Mouse (Mus musculus) heart, postnatal 0 days (tissue): ENCODE measurements around the gene Oat. TPM values are rescaled to one million over a fixed set of nuclear protein-coding genes. Genes with fewer than 3 reads are reported as not detected.
A peak's percentile ranks its signal among the peaks of the same experiment; 100 is the strongest.

Experiments
- ATAC-seq: fragments of 200-750 bp; cut with Nextera tagmentation; 2 replicates; pipeline ENCODE4 v1.8.0; 2017; ENCODE audit warnings: low read depth, moderate number of reproducible peaks, moderate library complexity; ENCODE audit not compliant: insufficient read depth
- DNase-seq: peaks from one replicate; pipeline ENCODE4 v3.0.0-alpha.2; 2016; ENCODE audit warnings: low spot score
- H3K27ac ChIP-seq: fragments of 300-500 bp; sonication (generic); 2 replicates; pipeline ENCODE4 v1.5.1; 2014; ENCODE audit warnings: low read depth, mild to moderate bottlenecking
- H3K27me3 ChIP-seq: fragments of 300-500 bp; sonication (generic); 2 replicates; pipeline ENCODE4 v1.6.1; 2014; ENCODE audit warnings: low read length, mixed read lengths; ENCODE audit not compliant: control insufficient read depth, insufficient read depth
- H3K36me3 ChIP-seq: fragments of 300-500 bp; sonication (generic); replicated peaks from 2 replicates; pipeline ENCODE4 v1.6.1; 2014; ENCODE audit warnings: low read length, mixed read lengths; ENCODE audit not compliant: control insufficient read depth, insufficient read depth
- H3K4me1 ChIP-seq: fragments of 300-500 bp; sonication (generic); 2 replicates; pipeline ENCODE4 v1.6.1; 2014; ENCODE audit warnings: antibody characterized with exemption; ENCODE audit not compliant: control insufficient read depth, insufficient read depth
- H3K4me2 ChIP-seq: fragments of 300-500 bp; sonication (generic); 2 replicates; pipeline ENCODE4 v1.6.1; 2014; ENCODE audit warnings: low read depth, mild to moderate bottlenecking, low read length, moderate library complexity
- H3K4me3 ChIP-seq: fragments of 300-500 bp; sonication (generic); 2 replicates; pipeline ENCODE4 v1.5.1; 2014; ENCODE audit warnings: low read depth, low read length
- H3K9ac ChIP-seq: fragments of 300-500 bp; sonication (generic); replicated peaks from 2 replicates; pipeline ENCODE4 v1.6.1; 2014; ENCODE audit warnings: low read depth, low read length, mixed read lengths
- H3K9me3 ChIP-seq: fragments of 300-500 bp; sonication (generic); replicated peaks from 2 replicates; pipeline ENCODE4 v1.6.1; 2016; ENCODE audit warnings: low read length; ENCODE audit not compliant: control insufficient read depth
- CTCF ChIP-seq: IDR thresholded peaks from 2 replicates; pipeline ENCODE4 v1.5.1; 2016; ENCODE audit warnings: antibody characterized with exemption, control low read depth, low read depth
- EP300 ChIP-seq: IDR thresholded peaks from 2 replicates; pipeline ENCODE4 v1.6.1; 2016; ENCODE audit warnings: antibody characterized with exemption, low read depth
- WGBS: fragments of 180-500 bp; shearing (Covaris S2); extraction: QIAGEN DNeasy Blood & Tissue Kit; methylation state at CpG from one replicate; pipeline ENCODE4 v1.1.7; 2014; 5-methylcytosine and 5-hydroxymethylcytosine counted together
- polyA plus RNA-seq: library from polyadenylated mRNA; unstranded; fragments of >200 nt; fragmentation: Nextera tagmentation; extraction: Ambion mirVana; gene quantifications from 2 replicates; pipeline ENCODE4 v1.2.1, GENCODE M21; 2015
- total RNA-seq: library from RNA; depleted of rRNA; stranded (reverse); fragments of >200 nt; gene quantifications from 2 replicates; pipeline ENCODE4 v1.2.3, GENCODE M21; 2014; ENCODE audit warnings: low replicate concordance; rRNA removed

Oat gene
- total and polyA plus RNA-seq, 2 experiments from 2014 or later: 157 to 208 TPM

DNA sequence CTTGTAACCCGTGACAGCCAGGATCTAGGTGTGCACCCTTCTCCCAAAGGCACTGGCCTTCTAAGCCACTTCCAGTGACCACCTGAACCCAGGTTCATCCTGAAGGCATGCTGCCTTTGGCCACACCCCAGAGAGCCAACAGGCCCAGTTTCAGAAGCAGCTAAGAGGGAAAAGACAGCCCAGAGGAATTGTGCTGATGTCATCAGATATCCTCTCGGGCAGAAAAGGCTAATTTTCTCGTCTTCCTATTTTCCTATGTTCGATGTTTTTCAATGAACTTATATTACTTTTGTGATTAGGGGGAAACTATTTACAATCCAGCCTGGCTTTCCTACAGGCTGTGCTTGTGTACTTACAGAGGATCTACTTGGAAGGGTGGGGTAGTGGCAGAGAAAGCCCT, 35.6 kb downstream of the Oat start:
- no peak overlapping the region for H3K4me2 ChIP-seq
- no peaks in the 10 kb centered on the region for H3K9me3 ChIP-seq
- DNase-seq (no peak), ATAC-seq (no peak)
- H3K9ac ChIP-seq: no peak overlapping the region
- H3K27ac ChIP-seq: no peak overlapping the region
- no peaks in the 10 kb centered on the region for H3K27me3 ChIP-seq
- H3K4me3 ChIP-seq: no peak overlapping the region
- no peaks in the 10 kb centered on the region for H3K4me1 ChIP-seq
- TF ChIP-seq EP300 (no peak), CTCF (no peak)
- WGBS: 70% methylated on average over 4 of the region's 4 CpGs
- no peaks in the 10 kb centered on the region for H3K36me3 ChIP-seq

- TF ChIP-seq EP300: no peak
- TF ChIP-seq CTCF: no peak
Measured at GRCm38 (mm10) chr7:132529206-132529605, 47.0 kb downstream of the Oat start.

GRCm38 (mm10) chr7:132513419-132513982, 62.7 kb downstream of the Oat start:
- no peak for TF ChIP-seq CTCF
- no peak for TF ChIP-seq EP300
- Histone ChIP-seq H3K27me3 (no peaks in the 10 kb centered on the region), H3K36me3 (no peaks in the 10 kb centered on the region), H3K9ac (no peak overlapping the region), H3K27ac (no peak overlapping the region), H3K4me3 (no peak overlapping the region), H3K9me3 (no peaks in the 10 kb centered on the region), H3K4me1 (no peaks in the 10 kb centered on the region), H3K4me2 (no peak overlapping the region)
- DNase-seq (no peak), ATAC-seq (no peak)
- WGBS: 59% methylated on average over 7 of the region's 7 CpGs

More at GRCm38 (mm10) chr7:132529206-132529605, 47.0 kb downstream of the Oat start:
- no peak overlapping the region for H3K4me2 ChIP-seq
- H3K27me3 ChIP-seq: no peaks in the 10 kb centered on the region
- WGBS: 68% methylated on average over 3 of the region's 3 CpGs
- H3K4me3 ChIP-seq: no peak overlapping the region
- no peaks in the 10 kb centered on the region for H3K4me1 ChIP-seq
- ATAC-seq (no peak), DNase-seq (no peak)
- H3K36me3 ChIP-seq: no peaks in the 10 kb centered on the region
- no peak overlapping the region for H3K27ac ChIP-seq
- H3K9ac ChIP-seq: no peak overlapping the region
- no peaks in the 10 kb centered on the region for H3K9me3 ChIP-seq

- Histone ChIP-seq H3K9ac (no peak overlapping the region), H3K36me3 (no peaks in the 10 kb centered on the region), H3K4me3 (no peak overlapping the region), H3K9me3 (no peaks in the 10 kb centered on the region), H3K4me1 (no peaks in the 10 kb centered on the region), H3K27me3 (no peaks in the 10 kb centered on the region), H3K27ac (no peak overlapping the region), H3K4me2 (no peak overlapping the region)
- no peak for TF ChIP-seq EP300
- TF ChIP-seq CTCF: no peak
- 24% methylated on average over 2 of the region's 2 CpGs for WGBS
- DNase-seq: peak; percentile 28
- ATAC-seq: peak; percentile 31; the same call in 1 of the 2 replicates
Measured at GRCm38 (mm10) chr7:132509110-132509509, 67.1 kb downstream of the Oat start.

Other genes with a start within 250 kb of the Oat start
- not detected in 2 replicates for gene Nkx1-2, start 23.2 kb upstream of the Oat start, total RNA-seq
- not detected in 2 replicates for gene Nkx1-2, start 23.2 kb upstream of the Oat start, polyA plus RNA-seq
- gene Lhpp, start 34.2 kb upstream of the Oat start, total RNA-seq: 32.2 and 40.1 TPM in 2 replicates
- gene Lhpp, start 34.2 kb upstream of the Oat start, polyA plus RNA-seq: 21.3 and 22.9 TPM in 2 replicates
- 18.6 and 28.6 TPM in 2 replicates for gene Fam53b, start 237.5 kb upstream of the Oat start, total RNA-seq
- 11.4 and 13.1 TPM in 2 replicates for gene Fam53b, start 237.5 kb upstream of the Oat start, polyA plus RNA-seq